ENCODE assay signal across 13 mouse cellular contexts in genomic region chrX:153974450-153974849, GRCm38 (mm10). TPM values are rescaled to one million over a fixed set of nuclear protein-coding genes. Genes with fewer than 3 reads are reported as not detected.
DNase-seq lines count a peak whose midpoint lies in the region; ATAC-seq and TF ChIP-seq lines count a peak whose summit lies in the region.
"Had no signal": no experiment of that assay in that cellular context is flagged by ENCODE, and none has a peak within 500 bp of the region (broad histone marks: within the 10 kb centered on the region; RNA-seq: fewer than 3 reads in every experiment).

No protein-coding gene starts in this region.

- no peak for TF ChIP-seq POLR2A in thymus, adult 2 months (IDR thresholded peaks at IDR 0.05; ENCODE audit: control insufficient read depth, extremely low read depth, insufficient read depth, low read length, poor library complexity)

- no peak overlapping the region for H3K27ac ChIP-seq in thymus, adult 2 months (ENCODE audit: control insufficient read depth, insufficient read depth, low read length)
- H3K27ac ChIP-seq: neural tube, embryonic 15.5 days; stomach, embryonic 15.5 days had no signal

- no peaks in the 10 kb centered on the region for H3K36me3 ChIP-seq in thymus, adult 2 months (ENCODE audit: control insufficient read depth, insufficient read depth, low read length)
- H3K36me3 ChIP-seq: neural tube, embryonic 15.5 days; stomach, embryonic 15.5 days had no signal

- no peak for TF ChIP-seq CTCF in thymus, adult 2 months (IDR thresholded peaks at IDR 0.05; ENCODE audit: borderline replicate concordance, control insufficient read depth, extremely low read depth, insufficient read depth, low read length, poor library complexity)

- no peaks in the 10 kb centered on the region for H3K27me3 ChIP-seq in thymus, adult 2 months (ENCODE audit: control insufficient read depth, insufficient read depth, low read length)
- H3K27me3 ChIP-seq: neural tube, embryonic 15.5 days; stomach, embryonic 15.5 days had no signal

- H3K4me3 ChIP-seq in thymus, adult 2 months (ENCODE audit: control insufficient read depth, insufficient read depth, low read length), result no peak overlapping the region
- H3K4me3 ChIP-seq: neural tube, embryonic 15.5 days; stomach, embryonic 15.5 days had no signal

- ATAC-seq in hematopoietic stem cell, adult 5-6 weeks (replicated peaks in 1 of 2; ENCODE audit: insufficient read depth in 1 of 2, low FRiP score in 2 of 2, low TSS enrichment in 1 of 2, low read depth in 1 of 2, poor library complexity in 2 of 2, severe bottlenecking in 2 of 2), result peak; percentile 77 to 79

- 6% methylated on average over 2 of the region's 2 CpGs for WGBS in thymus, adult 2 months

- H3K4me1 ChIP-seq in thymus, adult 2 months (replicated peaks; ENCODE audit: control insufficient read depth, insufficient read depth, low read length), result no peaks in the 10 kb centered on the region
- H3K4me1 ChIP-seq: neural tube, embryonic 15.5 days; stomach, embryonic 15.5 days had no signal

- intact Hi-C loops in left cerebral cortex, postnatal 36 days (cut with DNase I), result no loop called here

- DNase-seq in kidney, postnatal 10 days, result peak; percentile 7
- no peak for DNase-seq in kidney, adult 18-20 months
- peak; percentile 4 for DNase-seq in thymus, adult 2 months
- no peak for DNase-seq in thymus, adult 18-20 months
- no peak for DNase-seq in MN1 (ENCODE audit: low spot score)
- no peak for DNase-seq in left cerebral cortex, postnatal 36 days (ENCODE audit: low spot score in 2 of 2)
- DNase-seq: gastrocnemius, postnatal 36 days had no signal

RNA-seq across cellular contexts. Expression of gene Samt1, which starts 38.0 kb away (rescaled TPM):
- not detected in 2 replicates for polyA plus RNA-seq in thymus, adult 2 months (2012; rRNA removed)
- total RNA-seq in hematopoietic stem cell, adult 5-6 weeks (2017), result not detected in 2 replicates
- total RNA-seq in left cerebral cortex, postnatal 36 days (2021), result not detected
- total RNA-seq: gastrocnemius, postnatal 36 days had no signal
- polyA plus RNA-seq: embryonic facial prominence, embryonic 11.5 days; large intestine, adult 2 months; lung, embryonic 16.5 days; neural tube, embryonic 15.5 days; stomach, embryonic 15.5 days had no signal

RNA-seq across cellular contexts. Expression of gene 4921511M17Rik, which starts 59.2 kb away (rescaled TPM):
- not detected in 2 replicates for polyA plus RNA-seq in thymus, adult 2 months (2012; rRNA removed)
- total RNA-seq in hematopoietic stem cell, adult 5-6 weeks (2017), result not detected in 2 replicates
- not detected for total RNA-seq in left cerebral cortex, postnatal 36 days (2021)
- total RNA-seq: gastrocnemius, postnatal 36 days had no signal
- polyA plus RNA-seq: embryonic facial prominence, embryonic 11.5 days; large intestine, adult 2 months; lung, embryonic 16.5 days; neural tube, embryonic 15.5 days; stomach, embryonic 15.5 days had no signal

Comparison
In these comparisons a context has a peak if more than half of its experiments do, and no peak if none do; other contexts are left out.
1. DNase-seq: peak in kidney, postnatal 10 days (single experiment) and thymus, adult 2 months (single experiment); none in kidney, adult 18-20 months (single experiment), thymus, adult 18-20 months (0 of 2), MN1 (single experiment) and left cerebral cortex, postnatal 36 days (0 of 2).